Mouse (Mus musculus): ENCODE measurements around the gene Atp6v1g2. TPM values are rescaled to one million over a fixed set of nuclear protein-coding genes. Genes with fewer than 3 reads are reported as not detected.
A peak's percentile ranks its signal among the peaks of the same experiment; 100 is the strongest.

The Atp6v1g2 gene
- total and polyA plus RNA-seq, 2 experiments from 2014 or later, result 81.4 to 146 TPM

DNA sequence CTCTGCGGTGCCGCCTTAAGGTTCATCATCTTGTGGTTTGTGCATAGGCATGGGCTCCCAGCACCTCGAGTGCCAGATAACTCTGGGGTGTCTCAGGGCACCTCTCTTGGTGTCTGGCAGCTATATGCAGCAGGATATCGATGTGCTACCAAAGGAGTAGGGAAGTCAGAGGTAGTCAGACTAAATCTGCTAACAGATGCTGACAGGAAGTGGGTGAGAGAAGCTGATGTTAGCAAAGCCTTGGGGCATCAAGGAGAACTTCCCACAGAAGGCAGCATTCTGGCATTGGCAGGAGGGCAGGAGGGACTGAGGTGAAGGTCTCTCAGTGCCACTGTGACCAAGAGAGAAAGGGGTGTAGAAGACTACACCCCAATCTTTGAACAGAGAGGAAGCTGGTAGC, 43.4 kb upstream of the Atp6v1g2 start:
- TF ChIP-seq CTCF (IDR thresholded peaks at IDR 0.05; ENCODE audit: low read depth), result no peak
- Histone ChIP-seq H3K9me3 (ENCODE audit: low read length) (no peaks in the 10 kb centered on the region), H3K4me2 (ENCODE audit: low read depth) (no peak overlapping the region), H3K36me3 (ENCODE audit: insufficient read depth) (no peaks in the 10 kb centered on the region), H3K4me3 (ENCODE audit: low read depth, low read length) (no peak overlapping the region), H3K27ac (ENCODE audit: low read depth, low read length) (no peak overlapping the region), H3K27me3 (ENCODE audit: insufficient read depth, low read length) (peaks cover 2% of the 10 kb centered on the region), H3K4me1 (ENCODE audit: insufficient read depth) (peaks cover 3% of the 10 kb centered on the region; the same call in 1 of the 2 replicates), H3K9ac (no peak overlapping the region)
- ATAC-seq (no peak), DNase-seq (no peak)
- WGBS, result 82% methylated on average over 4 of the region's 4 CpGs

DNA sequence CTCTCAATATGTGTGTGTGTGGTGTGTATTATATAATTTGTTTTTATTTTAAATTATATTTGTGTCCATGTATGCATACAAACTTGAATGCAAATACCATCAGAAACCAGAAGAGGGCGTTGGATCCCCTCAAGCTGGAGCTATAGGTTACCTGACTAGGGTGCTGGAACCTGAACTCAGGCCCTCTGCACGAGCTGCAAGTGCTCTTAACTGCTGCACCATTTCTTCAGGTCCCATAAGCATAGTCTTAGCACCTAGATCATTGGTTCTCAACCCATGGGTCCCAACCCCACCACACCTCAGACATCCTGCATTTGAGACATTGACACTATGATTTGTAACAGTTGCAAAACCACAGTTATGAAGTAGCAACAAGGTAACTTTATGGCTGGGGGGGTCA, 41.7 kb upstream of the Atp6v1g2 start:
- no peak for DNase-seq
- H3K9me3 ChIP-seq (ENCODE audit: low read length), result no peaks in the 10 kb centered on the region

DNA sequence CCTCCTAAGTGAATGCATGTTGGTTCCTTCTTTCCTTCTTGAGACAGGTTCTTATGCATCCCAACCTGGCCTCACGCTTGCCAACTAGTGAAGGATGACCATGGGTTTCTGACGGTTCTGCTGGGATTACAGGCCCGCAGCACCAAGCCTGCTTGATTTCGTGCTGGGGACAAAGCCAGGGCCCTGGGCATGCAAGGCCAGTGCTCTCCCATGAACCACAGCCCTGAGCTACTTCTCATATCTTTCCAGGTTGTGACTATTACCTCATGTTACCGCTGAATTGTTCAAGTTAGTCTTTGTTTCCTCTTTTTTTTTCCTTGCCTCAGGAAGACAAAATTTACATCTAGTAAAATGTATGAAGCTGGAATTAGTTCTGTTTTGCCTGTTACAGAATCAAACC, 40.5 kb upstream of the Atp6v1g2 start:
- Histone ChIP-seq H3K36me3 (ENCODE audit: insufficient read depth) (no peaks in the 10 kb centered on the region), H3K27ac (ENCODE audit: low read depth, low read length) (no peak overlapping the region), H3K4me2 (ENCODE audit: low read depth) (no peak overlapping the region), H3K4me3 (ENCODE audit: low read depth, low read length) (no peak overlapping the region), H3K27me3 (ENCODE audit: insufficient read depth, low read length) (peaks cover 8% of the 10 kb centered on the region), H3K9me3 (ENCODE audit: low read length) (no peaks in the 10 kb centered on the region), H3K4me1 (ENCODE audit: insufficient read depth) (0 out of 2 replicates have a peak, but pooled peaks cover 10% of the 10 kb centered on the region), H3K9ac (no peak overlapping the region)
- 80% methylated on average over 5 of the region's 5 CpGs for WGBS
- no peak for DNase-seq
- no peak for ATAC-seq
- TF ChIP-seq CTCF (IDR thresholded peaks at IDR 0.05; ENCODE audit: low read depth), result no peak

More for the DNA sequence above, 41.7 kb upstream of the Atp6v1g2 start:
- Histone ChIP-seq H3K9ac (no peak overlapping the region), H3K27me3 (ENCODE audit: insufficient read depth, low read length) (peaks cover 7% of the 10 kb centered on the region), H3K4me2 (ENCODE audit: low read depth) (no peak overlapping the region), H3K4me3 (ENCODE audit: low read depth, low read length) (no peak overlapping the region), H3K4me1 (ENCODE audit: insufficient read depth) (peaks cover 11% of the 10 kb centered on the region; the same call in 1 of the 2 replicates), H3K27ac (ENCODE audit: low read depth, low read length) (no peak overlapping the region), H3K36me3 (ENCODE audit: insufficient read depth) (no peaks in the 10 kb centered on the region)
- TF ChIP-seq CTCF (IDR thresholded peaks at IDR 0.05; ENCODE audit: low read depth), result no peak
- WGBS, result 60% methylated on average over 2 of the region's 2 CpGs
- ATAC-seq, result no peak

DNA sequence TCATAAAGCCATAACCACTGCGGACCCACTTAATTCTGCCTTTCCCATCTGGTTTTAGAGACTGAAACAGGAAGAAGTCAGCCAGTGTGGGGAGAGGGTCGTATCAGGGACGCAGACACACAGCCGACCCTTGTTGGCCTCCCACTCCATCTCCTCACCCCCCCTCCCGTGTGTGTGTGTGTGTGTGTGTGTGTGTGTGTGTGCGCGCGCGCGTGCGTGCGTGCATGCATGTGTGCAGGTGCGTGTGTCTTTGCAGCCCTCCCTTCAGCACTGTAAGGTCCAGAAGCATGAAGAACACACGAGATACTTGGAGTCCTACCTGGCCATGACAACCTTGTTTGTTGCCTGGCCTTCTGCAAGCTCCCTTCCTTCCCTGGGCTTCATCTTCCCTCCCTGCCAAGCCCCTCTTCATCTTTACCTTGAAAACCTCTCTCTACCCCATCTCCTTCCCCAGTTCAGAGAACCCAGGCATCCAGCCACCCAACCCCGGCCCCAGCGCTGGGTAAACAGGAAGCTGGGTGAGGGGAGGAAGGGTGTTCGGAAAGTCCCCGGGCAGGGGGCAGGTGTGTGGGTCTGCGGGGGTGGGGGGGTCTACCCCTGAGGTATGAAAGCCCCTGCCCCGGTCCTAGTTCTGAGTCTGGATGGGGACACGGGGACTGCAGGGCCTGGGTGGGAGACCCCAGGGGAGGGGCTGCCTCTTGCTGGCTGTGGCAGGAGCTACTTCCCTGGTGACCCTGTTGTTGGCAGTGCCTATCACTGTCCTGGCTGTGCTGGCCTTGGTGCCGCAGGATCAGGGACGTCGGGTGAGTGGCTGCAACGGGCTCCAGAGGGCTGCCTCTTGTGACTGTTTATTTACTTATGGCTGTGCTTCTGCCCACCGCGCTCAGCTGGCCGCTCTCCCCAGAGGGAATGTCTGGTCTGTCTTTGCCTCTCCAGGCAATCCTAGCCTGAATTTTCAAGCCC, 39.3 kb upstream of the Atp6v1g2 start, which contains the start of gene Ltb:
Ltb (plus strand) TSS at position 559 of the 963 bp plus-strand sequence.
- WGBS, result 76% methylated on average over 28 of the region's 28 CpGs
- H3K4me3 ChIP-seq (ENCODE audit: low read depth, low read length), result peak within 1 kb of the TSS; percentile 38; the same call in 1 of the 2 replicates
- DNase-seq (no peak), ATAC-seq (no peak)
- no peak for TF ChIP-seq CTCF (IDR thresholded peaks at IDR 0.05; ENCODE audit: low read depth)
- no peaks in the 10 kb centered on the region for H3K9me3 ChIP-seq (ENCODE audit: low read length)
- 0 out of 2 replicates have a peak, but pooled peaks cover 10% of the 10 kb centered on the region for H3K4me1 ChIP-seq (ENCODE audit: insufficient read depth)
- H3K4me2 ChIP-seq (ENCODE audit: low read depth), result peak within 1 kb of the TSS; percentile 64; the same call in 1 of the 2 replicates
- H3K27ac ChIP-seq (ENCODE audit: low read depth, low read length), result no peak within 1 kb of the TSS
- no peak within 1 kb of the TSS for H3K9ac ChIP-seq
- H3K27me3 ChIP-seq (ENCODE audit: insufficient read depth, low read length), result peaks cover 12% of the 10 kb centered on the region
- no peaks in the 10 kb centered on the region for H3K36me3 ChIP-seq (ENCODE audit: insufficient read depth)

DNA sequence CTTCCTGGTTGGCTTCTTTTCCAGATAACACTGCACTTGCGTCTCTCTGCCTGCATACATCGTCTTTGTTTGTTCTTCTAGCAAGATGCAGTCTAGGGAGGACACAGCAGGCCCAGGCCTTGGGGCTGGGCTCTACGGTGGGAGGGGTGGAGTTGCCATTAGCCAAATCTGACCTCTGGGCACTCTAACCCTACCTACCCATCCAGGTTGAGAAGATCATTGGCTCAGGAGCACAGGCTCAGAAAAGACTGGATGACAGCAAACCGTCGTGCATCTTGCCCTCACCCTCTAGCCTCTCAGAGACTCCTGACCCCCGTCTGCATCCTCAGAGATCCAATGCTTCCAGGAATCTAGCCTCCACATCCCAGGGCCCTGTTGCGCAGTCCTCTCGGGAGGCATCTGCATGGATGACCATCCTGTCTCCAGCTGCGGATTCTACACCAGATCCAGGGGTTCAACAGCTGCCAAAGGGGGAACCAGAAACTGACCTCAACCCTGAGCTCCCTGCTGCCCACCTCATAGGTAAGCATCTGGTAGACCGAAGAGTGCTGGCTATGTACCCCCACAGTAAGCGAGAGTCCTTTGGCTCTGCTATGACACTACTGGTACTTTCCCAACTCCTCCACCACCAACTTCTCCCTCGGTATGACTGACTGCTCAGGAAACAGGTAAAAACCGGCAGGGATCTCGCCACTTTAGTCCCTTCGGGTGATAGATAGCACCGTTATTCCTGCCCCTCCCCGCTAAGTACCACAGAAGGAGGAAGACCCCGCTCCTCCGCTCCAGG, 38.4 kb upstream of the Atp6v1g2 start:
- no peak for TF ChIP-seq CTCF (IDR thresholded peaks at IDR 0.05; ENCODE audit: low read depth)
- 45% methylated on average over 19 of the region's 19 CpGs for WGBS
- 0 out of 2 replicates have a peak, but pooled peaks cover 10% of the 10 kb centered on the region for H3K4me1 ChIP-seq (ENCODE audit: insufficient read depth)
- ATAC-seq (0 out of 2 replicates have a peak, but pooled peaks have one; percentile 14), DNase-seq (no peak)
- no peaks in the 10 kb centered on the region for H3K9me3 ChIP-seq (ENCODE audit: low read length)
- H3K4me2 ChIP-seq (ENCODE audit: low read depth), result peak overlapping the region; percentile 64
- peak overlapping the region; percentile 38 for H3K4me3 ChIP-seq (ENCODE audit: low read depth, low read length)
- H3K27ac ChIP-seq (ENCODE audit: low read depth, low read length), result no peak overlapping the region
- H3K27me3 ChIP-seq (ENCODE audit: insufficient read depth, low read length), result peaks cover 12% of the 10 kb centered on the region
- H3K36me3 ChIP-seq (ENCODE audit: insufficient read depth), result no peaks in the 10 kb centered on the region
- peak overlapping the region; percentile 23; the same call in 1 of the 2 replicates for H3K9ac ChIP-seq

DNA sequence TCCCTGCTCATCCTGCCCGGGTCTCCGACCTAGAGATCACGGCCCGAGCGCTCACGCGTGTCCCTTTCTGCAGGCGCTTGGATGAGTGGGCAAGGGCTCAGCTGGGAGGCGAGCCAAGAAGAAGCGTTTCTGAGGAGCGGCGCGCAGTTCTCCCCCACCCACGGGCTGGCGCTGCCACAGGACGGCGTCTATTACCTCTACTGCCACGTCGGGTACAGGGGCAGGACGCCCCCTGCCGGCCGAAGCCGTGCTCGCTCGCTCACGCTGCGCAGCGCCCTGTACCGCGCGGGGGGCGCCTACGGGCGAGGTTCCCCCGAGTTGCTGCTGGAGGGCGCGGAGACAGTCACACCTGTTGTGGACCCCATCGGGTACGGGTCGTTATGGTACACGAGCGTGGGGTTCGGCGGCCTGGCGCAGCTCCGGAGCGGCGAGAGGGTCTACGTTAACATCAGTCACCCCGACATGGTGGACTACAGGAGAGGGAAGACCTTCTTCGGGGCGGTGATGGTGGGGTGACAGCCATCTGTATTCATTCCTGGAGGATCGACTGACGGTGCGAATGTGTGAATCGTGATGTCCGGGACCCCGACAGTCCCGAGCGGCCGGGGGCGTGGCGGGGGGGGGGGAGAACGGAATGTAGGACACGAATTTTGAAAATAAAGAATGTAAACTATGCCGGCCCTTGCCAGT, 37.7 kb upstream of the Atp6v1g2 start:
- Histone ChIP-seq H3K4me2 (ENCODE audit: low read depth) (peak overlapping the region; percentile 64), H3K27ac (ENCODE audit: low read depth, low read length) (no peak overlapping the region), H3K9ac (peak overlapping the region; percentile 23), H3K4me3 (ENCODE audit: low read depth, low read length) (peak overlapping the region; percentile 38), H3K36me3 (ENCODE audit: insufficient read depth) (no peaks in the 10 kb centered on the region), H3K9me3 (ENCODE audit: low read length) (no peaks in the 10 kb centered on the region), H3K4me1 (ENCODE audit: insufficient read depth) (0 out of 2 replicates have a peak, but pooled peaks cover 10% of the 10 kb centered on the region), H3K27me3 (ENCODE audit: insufficient read depth, low read length) (peaks cover 12% of the 10 kb centered on the region)
- peak; percentile 93 for TF ChIP-seq CTCF (IDR thresholded peaks at IDR 0.05; ENCODE audit: low read depth)
- ATAC-seq (peak; percentile 96), DNase-seq (peak; percentile 80)
- WGBS, result 3% methylated on average over 66 of the region's 66 CpGs
